Mouse (Mus musculus): ENCODE results near the gene Acbd6.

DNA sequence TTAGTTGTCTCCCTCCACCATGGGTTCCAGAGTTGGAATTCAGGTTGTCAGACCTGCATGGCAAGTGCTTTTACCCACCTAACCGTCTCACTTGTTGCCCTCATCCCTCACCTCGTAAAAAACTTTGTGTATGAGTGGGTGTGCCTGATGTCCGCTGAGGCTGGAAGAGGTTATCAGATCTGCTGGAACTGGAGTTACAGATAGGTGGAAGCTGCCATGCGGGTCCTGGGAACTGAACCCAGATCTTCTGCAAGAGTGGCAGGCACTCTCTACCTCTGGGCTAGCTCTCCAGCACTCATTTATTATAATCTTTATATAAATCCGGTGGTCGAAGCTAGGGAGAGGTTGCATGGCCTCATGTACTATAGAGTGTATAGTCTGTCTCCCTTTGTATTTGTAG, 4.3 kb downstream of the Acbd6 start:
- TF ChIP-seq CTCF (IDR thresholded peaks at IDR 0.05; ENCODE audit: control insufficient read depth, insufficient read depth, low read length): no peak
- no peak for TF ChIP-seq POLR2A (IDR thresholded peaks at IDR 0.05; ENCODE audit: borderline replicate concordance, control insufficient read depth, low read depth, low read length)
